Mouse (Mus musculus): ENCODE measurements at regions not wholly inside any gene's neighbourhood (a gene's known extent, or its start where the extent isn't known, plus 50 kb on each side); places are given as distances from the start of the nearest gene placed in this dataset.

- DNase-seq (ENCODE audit: low spot score) = no peak
Measured at GRCm38 (mm10) chr3:157842872-157843271, 82.0 kb downstream of the Cth start.

- DNase-seq (ENCODE audit: low spot score) = no peak
Measured at GRCm38 (mm10) chr3:157841164-157841719, 83.6 kb downstream of the Cth start.

GRCm38 (mm10) chr3:157804307-157804706 lies 120.6 kb downstream of the Cth start:
- no peak for DNase-seq (ENCODE audit: low spot score)

- DNase-seq (ENCODE audit: low spot score) = no peak
Measured at GRCm38 (mm10) chr3:157803356-157803755, 121.5 kb downstream of the Cth start.

- no peak for DNase-seq (ENCODE audit: low spot score)
Measured at GRCm38 (mm10) chr3:157787559-157788256, 137.2 kb downstream of the Cth start.

- DNase-seq (ENCODE audit: low spot score) = no peak
Measured at GRCm38 (mm10) chr3:157781071-157781470, 143.8 kb downstream of the Cth start.

- DNase-seq (ENCODE audit: low spot score) = no peak
Measured at GRCm38 (mm10) chr3:157777779-157778178, 147.1 kb downstream of the Cth start.

GRCm38 (mm10) chr3:157763487-157764199 lies 161.2 kb downstream of the Cth start:
- DNase-seq (ENCODE audit: low spot score) = no peak

GRCm38 (mm10) chr3:157759856-157760255 lies 165.0 kb downstream of the Cth start:
- DNase-seq (ENCODE audit: low spot score) = no peak

- no peak for DNase-seq (ENCODE audit: low spot score)
Measured at GRCm38 (mm10) chr3:157754826-157755225, 170.1 kb downstream of the Cth start.

GRCm38 (mm10) chr3:157750266-157750665 lies 174.6 kb downstream of the Cth start:
- DNase-seq (ENCODE audit: low spot score) = no peak

GRCm38 (mm10) chr3:157748395-157749037 lies 176.4 kb downstream of the Cth start:
- no peak for DNase-seq (ENCODE audit: low spot score)

- no peak for DNase-seq (ENCODE audit: low spot score)
Measured at GRCm38 (mm10) chr3:157743000-157743399, 176.3 kb downstream of the Ptger3 start.

GRCm38 (mm10) chr3:157739628-157740294 lies 173.1 kb downstream of the Ptger3 start:
- DNase-seq (ENCODE audit: low spot score) = no peak

- DNase-seq (ENCODE audit: low spot score) = no peak
Measured at GRCm38 (mm10) chr3:157732136-157732940, 165.6 kb downstream of the Ptger3 start.

GRCm38 (mm10) chr3:157729711-157730367 lies 163.1 kb downstream of the Ptger3 start:
- DNase-seq (ENCODE audit: low spot score) = no peak

- no peak for DNase-seq (ENCODE audit: low spot score)
Measured at GRCm38 (mm10) chr3:157724542-157724941, 157.8 kb downstream of the Ptger3 start.

- DNase-seq (ENCODE audit: low spot score) = no peak
Measured at GRCm38 (mm10) chr3:157723184-157723583, 156.5 kb downstream of the Ptger3 start.

GRCm38 (mm10) chr3:157717313-157717921 lies 150.7 kb downstream of the Ptger3 start:
- peak; percentile 43 for DNase-seq (ENCODE audit: low spot score)

GRCm38 (mm10) chr3:157714023-157714422 lies 147.3 kb downstream of the Ptger3 start:
- DNase-seq (ENCODE audit: low spot score) = no peak

All from spleen, adult 12 weeks (tissue).